Mouse (Mus musculus): ENCODE measurements around the gene Cast. TPM values are rescaled to one million over a fixed set of nuclear protein-coding genes. Genes with fewer than 3 reads are reported as not detected.

Gene Cast
- polyA plus RNA-seq, 1 experiment, result 9.4 TPM

DNA sequence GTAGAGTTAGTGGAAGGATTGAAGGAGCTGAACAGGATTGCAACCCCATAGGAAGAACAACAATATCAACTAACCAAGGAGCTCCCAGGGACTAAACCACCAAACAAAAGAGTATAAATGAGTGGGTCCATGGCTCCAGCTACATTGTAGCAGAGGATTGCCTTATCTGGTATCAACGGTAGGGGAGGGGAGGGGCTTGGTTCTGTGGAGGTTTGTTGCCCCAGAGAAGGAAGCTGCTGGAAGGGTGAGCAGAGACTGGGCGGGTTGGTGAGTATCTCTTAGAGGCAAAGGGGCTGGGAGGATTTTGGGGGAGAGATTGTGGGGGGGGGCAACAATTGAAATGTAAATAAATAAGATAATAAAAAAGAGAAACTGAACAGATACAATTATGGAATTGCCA, 89.6 kb downstream of the Cast start:
- DNase-seq (ENCODE audit: extremely low spot score in 1 of 2, low spot score in 1 of 2), result no peak

DNA sequence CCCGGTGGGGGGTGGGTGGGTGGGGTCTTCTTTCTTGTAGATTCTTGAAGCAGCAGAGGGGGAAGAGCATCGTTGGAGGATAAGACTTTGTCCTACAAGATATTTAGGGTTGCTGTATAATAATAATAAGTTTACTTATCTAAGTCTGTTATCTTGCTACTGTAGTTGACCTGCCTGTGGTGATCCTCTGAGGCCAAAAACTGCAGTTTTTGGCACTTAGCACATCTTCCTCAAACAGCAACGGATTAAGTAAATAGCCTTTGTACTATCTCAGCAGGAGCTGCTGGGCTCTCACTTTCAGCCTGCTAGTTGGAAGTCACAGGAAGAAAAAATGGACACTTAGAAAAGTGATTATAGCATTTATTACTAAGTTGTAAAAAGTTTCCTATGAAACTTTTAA, 112.4 kb downstream of the Cast start:
- DNase-seq (ENCODE audit: extremely low spot score in 1 of 2, low spot score in 1 of 2), result no peak

DNA sequence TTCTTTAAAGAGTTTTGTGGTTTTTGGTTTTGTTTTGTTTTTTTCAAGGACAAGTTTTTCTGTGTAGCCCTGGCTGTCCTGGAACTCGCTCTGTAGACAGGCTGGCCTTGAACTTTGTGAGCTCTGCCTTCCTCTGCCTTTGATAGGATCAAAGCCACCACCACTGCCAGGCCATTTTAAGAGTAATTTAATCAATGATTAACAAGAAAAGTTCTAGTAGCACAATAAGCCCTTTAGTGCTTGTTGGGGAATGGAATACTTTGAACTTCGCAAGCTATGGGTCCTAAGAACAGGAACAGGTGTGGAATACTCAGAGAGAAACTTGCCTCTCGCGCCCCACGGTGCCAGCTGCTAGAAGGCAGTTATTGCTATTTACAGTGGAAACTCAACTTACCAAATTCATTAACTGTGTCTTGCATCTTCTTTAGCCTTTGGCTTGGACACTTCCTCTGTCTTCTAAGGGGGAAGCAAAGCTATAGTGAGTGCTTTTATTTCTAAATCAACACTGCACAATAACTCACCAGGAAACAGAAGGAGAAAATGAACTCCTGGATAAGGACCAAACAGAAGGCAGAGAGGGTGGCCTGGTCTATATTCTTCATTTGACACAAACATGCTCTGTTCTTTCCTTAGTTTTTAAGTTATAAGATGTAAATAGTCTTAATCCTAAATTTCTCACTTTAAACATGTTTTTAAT, 113.0 kb downstream of the Cast start:
- DNase-seq (ENCODE audit: extremely low spot score in 1 of 2, low spot score in 1 of 2), result no peak

Other genes starting within 250 kb of the Cast start
- 6.6 and 9.7 TPM in 2 replicates for gene Erap1, start 169.2 kb downstream of the Cast start, polyA plus RNA-seq (2012; rRNA removed)

Data from frontal cortex, adult 2 months (tissue).